ENCODE assay signal across 13 mouse cellular contexts in the genomic region with DNA sequence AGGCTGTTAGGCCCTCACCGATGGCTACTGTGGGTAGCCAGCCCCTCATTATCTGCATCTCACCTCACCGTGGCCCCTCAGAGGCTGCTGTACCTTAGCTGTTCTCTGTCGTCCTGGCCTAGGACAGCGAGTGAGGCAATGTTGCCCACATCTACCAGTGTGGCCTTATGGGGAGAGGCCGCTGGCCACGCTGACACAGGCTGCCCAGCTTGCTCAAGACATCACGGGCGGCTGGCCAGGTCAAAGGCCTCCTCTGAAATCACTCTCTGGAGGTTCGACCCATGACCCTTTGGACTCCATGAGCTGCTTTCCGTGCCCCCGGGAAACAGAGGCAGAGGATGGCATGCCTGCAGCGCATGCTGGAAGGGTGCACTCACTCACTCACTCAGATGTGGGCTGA. TPM values are rescaled to one million over a fixed set of nuclear protein-coding genes. Genes with fewer than 3 reads are reported as not detected.
DNase-seq lines count a peak whose midpoint lies in the region; ATAC-seq and TF ChIP-seq lines count a peak whose summit lies in the region.
"Had no signal": no experiment of that assay in that cellular context is flagged by ENCODE, and none has a peak within 500 bp of the region (broad histone marks: within the 10 kb centered on the region; RNA-seq: fewer than 3 reads in every experiment).

No protein-coding gene starts in this region.

- H3K9ac ChIP-seq in kidney, embryonic 16.5 days (replicated peaks; ENCODE audit: low read length), result no peak overlapping the region
- H3K9ac ChIP-seq: embryonic facial prominence, embryonic 12.5 days; lung, embryonic 14.5 days had no signal

- no peak for TF ChIP-seq CTCF in kidney, adult 2 months (conservative IDR thresholded peaks at IDR 0.05; ENCODE audit: insufficient read depth, insufficient read length, low read depth, low read length)

- no peak overlapping the region for H3K4me3 ChIP-seq in kidney, adult 2 months (ENCODE audit: insufficient read depth, low read depth, low read length)
- H3K4me3 ChIP-seq in kidney, embryonic 16.5 days (ENCODE audit: low read length), result no peak overlapping the region
- H3K4me3 ChIP-seq: embryonic facial prominence, embryonic 12.5 days had no signal

- no peaks in the 10 kb centered on the region for H3K9me3 ChIP-seq in kidney, embryonic 16.5 days (ENCODE audit: low read length)
- H3K9me3 ChIP-seq: embryonic facial prominence, embryonic 12.5 days had no signal

- no peaks in the 10 kb centered on the region for H3K27me3 ChIP-seq in kidney, adult 2 months (replicated peaks; ENCODE audit: control insufficient read depth, insufficient read depth, low read length)
- H3K27me3 ChIP-seq in kidney, embryonic 16.5 days (ENCODE audit: insufficient read depth, low read length), result no peaks in the 10 kb centered on the region
- H3K27me3 ChIP-seq: embryonic facial prominence, embryonic 12.5 days had no signal

- DNase-seq in cerebellum, postnatal 14 days, result peak; percentile 3 to 18
- no peak for DNase-seq in cerebellum, adult 9-11 months
- peak; percentile 74 for DNase-seq in kidney, adult 2 months
- peak; percentile 78 for DNase-seq in adrenal gland, postnatal 14 days
- DNase-seq in kidney, postnatal 14 days, result peak; percentile 46
- no peak for DNase-seq in thymus, postnatal 0 days (ENCODE audit: low spot score)
- DNase-seq in left cerebral cortex, adult 8-10 months (ENCODE audit: low spot score in 2 of 2), result no peak
- DNase-seq: lung, embryonic 14.5 days; thymus, postnatal 4 days had no signal

- ATAC-seq in kidney, embryonic 16.5 days (ENCODE audit: low FRiP score, low TSS enrichment), result no peak
- ATAC-seq: inflammation-experienced regulatory T-cells, adult 6 months had no signal

- H3K36me3 ChIP-seq in kidney, adult 2 months (ENCODE audit: control insufficient read depth, insufficient read depth, low read length), result no peaks in the 10 kb centered on the region
- H3K36me3 ChIP-seq in kidney, embryonic 16.5 days (ENCODE audit: insufficient read depth, low read length), result 0 out of 2 replicates have a peak, but pooled peaks cover 4% of the 10 kb centered on the region

- no peak overlapping the region for H3K4me2 ChIP-seq in kidney, embryonic 16.5 days (replicated peaks; ENCODE audit: low read depth, low read length)
- H3K4me2 ChIP-seq: embryonic facial prominence, embryonic 12.5 days; lung, embryonic 14.5 days had no signal

- WGBS in kidney, adult 2 months, result 64% methylated on average over 12 of the region's 12 CpGs
- 76% methylated on average over 12 of the region's 12 CpGs for WGBS in kidney, embryonic 16.5 days

- H3K27ac ChIP-seq in kidney, adult 2 months (ENCODE audit: insufficient read depth, low read depth, low read length), result no peak overlapping the region
- no peak overlapping the region for H3K27ac ChIP-seq in kidney, embryonic 16.5 days (ENCODE audit: low read length)
- H3K27ac ChIP-seq: embryonic facial prominence, embryonic 12.5 days; stomach, postnatal 0 days had no signal

- H3K4me1 ChIP-seq in kidney, adult 2 months (ENCODE audit: control insufficient read depth, insufficient read depth, low read length), result 0 out of 2 replicates have a peak, but pooled peaks cover 5% of the 10 kb centered on the region
- peaks cover 1% of the 10 kb centered on the region for H3K4me1 ChIP-seq in kidney, embryonic 16.5 days (ENCODE audit: insufficient read depth, low read length)

- no peak for TF ChIP-seq POLR2A in kidney, adult 2 months (IDR thresholded peaks at IDR 0.05; ENCODE audit: low read depth, low read length)

RNA-seq across cellular contexts. Expression of a gene that starts 6.3 kb away (rescaled TPM):
- 936 and 1,244 TPM in 2 replicates for polyA plus RNA-seq in kidney, adult 2 months (2012; rRNA removed)
- polyA plus RNA-seq in kidney, embryonic 16.5 days (2015; fragmentation: Nextera tagmentation; extraction: Ambion mirVana), result 50.0 and 50.4 TPM in 2 replicates
- total RNA-seq in adrenal gland, postnatal 14 days (2021), result 94.1 and 150 TPM in 2 replicates
- 22.3 and 25.3 TPM in 2 replicates for polyA plus RNA-seq in thymus, postnatal 0 days (2015; fragmentation: Nextera tagmentation; extraction: Ambion mirVana)
- total RNA-seq in left cerebral cortex, adult 8-10 months (2022), result 100 to 1,000 TPM; 176 to 199 (median 193) TPM

RNA-seq across cellular contexts. Expression of a gene that starts 34.5 kb away (rescaled TPM):
- polyA plus RNA-seq in kidney, adult 2 months (2012; rRNA removed), result 42.3 and 42.6 TPM in 2 replicates
- 89.9 and 91.0 TPM in 2 replicates for polyA plus RNA-seq in kidney, embryonic 16.5 days (2015; fragmentation: Nextera tagmentation; extraction: Ambion mirVana)
- 64.5 and 70.5 TPM in 2 replicates for total RNA-seq in adrenal gland, postnatal 14 days (2021)
- 87.0 and 92.2 TPM in 2 replicates for polyA plus RNA-seq in thymus, postnatal 0 days (2015; fragmentation: Nextera tagmentation; extraction: Ambion mirVana)
- 10 to 100 TPM; 41.4 to 47.9 (median 46.1) TPM for total RNA-seq in left cerebral cortex, adult 8-10 months (2022)

RNA-seq across cellular contexts. Expression of a gene that starts 46.6 kb away (rescaled TPM):
- polyA plus RNA-seq in kidney, adult 2 months (2012; rRNA removed), result 173 and 175 TPM in 2 replicates
- polyA plus RNA-seq in kidney, embryonic 16.5 days (2015; fragmentation: Nextera tagmentation; extraction: Ambion mirVana), result 230 and 239 TPM in 2 replicates
- 101 and 107 TPM in 2 replicates for total RNA-seq in adrenal gland, postnatal 14 days (2021)
- 130 and 134 TPM in 2 replicates for polyA plus RNA-seq in thymus, postnatal 0 days (2015; fragmentation: Nextera tagmentation; extraction: Ambion mirVana)
- 100 to 1,000 TPM; 142 to 151 (median 146) TPM for total RNA-seq in left cerebral cortex, adult 8-10 months (2022)

RNA-seq across cellular contexts. Expression of a gene that starts 46.7 kb away (rescaled TPM):
- polyA plus RNA-seq in kidney, adult 2 months (2012; rRNA removed), result 69.0 and 80.5 TPM in 2 replicates
- 44.0 and 46.9 TPM in 2 replicates for polyA plus RNA-seq in kidney, embryonic 16.5 days (2015; fragmentation: Nextera tagmentation; extraction: Ambion mirVana)
- 18.5 and 18.6 TPM in 2 replicates for total RNA-seq in adrenal gland, postnatal 14 days (2021)
- 23.7 and 30.1 TPM in 2 replicates for polyA plus RNA-seq in thymus, postnatal 0 days (2015; fragmentation: Nextera tagmentation; extraction: Ambion mirVana)
- total RNA-seq in left cerebral cortex, adult 8-10 months (2022), result 10 to 100 TPM; 49.0 to 56.6 (median 52.3) TPM

Comparison
In these comparisons a context has a peak if more than half of its experiments do, and no peak if none do; other contexts are left out.
1. DNase-seq: peak in cerebellum, postnatal 14 days (2 of 2), kidney, adult 2 months (single experiment), adrenal gland, postnatal 14 days (single experiment) and kidney, postnatal 14 days (single experiment); none in cerebellum, adult 9-11 months (single experiment), thymus, postnatal 0 days (single experiment) and left cerebral cortex, adult 8-10 months (0 of 2).
2. RNA of a gene that starts 6.3 kb away (polyA plus RNA-seq): 936 to 1,244 TPM in kidney, adult 2 months; 50.0 to 50.4 TPM in kidney, embryonic 16.5 days and 22.3 to 25.3 TPM in thymus, postnatal 0 days; every median in the first group is over 10 times any median in the second.